Mouse (Mus musculus) duodenum, adult 2 months (tissue): Measurements from ENCODE around the gene Gm11213. TPM values are rescaled to one million over a fixed set of nuclear protein-coding genes. Genes with fewer than 3 reads are reported as not detected.

Experiments used
- polyA plus RNA-seq: library from polyadenylated mRNA; depleted of rRNA; stranded (reverse); fragments of >200 nt; gene quantifications from 2 replicates; pipeline ENCODE4 v1.2.3, GENCODE M21; 2012; ENCODE audit warnings: low replicate concordance; rRNA removed

Gm11213 gene
- polyA plus RNA-seq = not detected in 2 replicates

DNA sequence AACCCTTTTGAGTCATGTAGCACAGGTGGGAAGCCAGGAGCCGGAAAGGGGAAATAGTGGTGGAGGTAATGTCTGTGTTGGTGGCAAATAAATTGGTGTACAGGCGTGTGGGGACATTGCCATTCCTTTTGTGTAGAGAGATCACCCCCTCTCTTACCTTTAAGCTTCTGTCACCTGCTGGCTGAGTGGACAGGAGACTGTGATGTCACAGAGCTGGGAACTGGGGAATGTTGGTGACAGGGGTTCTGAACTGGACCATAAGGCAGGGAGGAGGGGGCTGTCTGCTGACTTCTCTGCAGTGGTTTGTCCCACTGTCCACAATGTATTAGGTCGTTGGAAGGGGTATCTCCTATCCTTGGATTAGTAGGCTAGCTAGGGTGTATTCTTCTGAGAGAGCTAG lies at the start of gene Gm11213:
Gene Gm11213, minus strand, starts transcription at position 317 of the 400 bp plus-strand sequence.

DNA sequence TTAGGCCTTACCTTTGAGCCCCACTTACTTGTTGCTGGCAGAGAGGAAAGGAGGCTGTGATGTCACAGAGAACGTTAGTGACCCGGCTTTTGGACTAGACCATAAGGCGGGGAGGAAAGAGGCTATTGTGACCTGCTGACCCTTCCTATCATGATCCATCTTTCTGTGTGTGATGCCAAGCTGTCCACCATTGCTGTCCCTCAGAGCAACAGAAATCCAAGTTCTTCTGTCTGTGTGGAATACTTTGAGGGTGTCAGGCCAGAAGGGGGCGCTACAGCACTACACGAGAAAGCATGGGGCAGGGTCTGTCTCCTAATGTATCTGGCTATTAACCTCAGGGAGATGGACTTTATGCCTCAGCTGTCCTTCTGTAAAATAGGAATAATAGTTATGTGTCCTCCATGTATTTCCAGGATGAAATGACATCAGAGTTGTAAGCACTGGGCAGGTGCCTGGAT lies 17.3 kb upstream of the Gm11213 start, which contains the start of gene Tex48:
Gene Tex48, minus strand, starts transcription at position 51 of the 458 bp plus-strand sequence.

GRCm38 (mm10) chr4:63558407-63559081 lies 46.5 kb downstream of the Gm11213 start, which contains the start of gene Tmem268:
Gene Tmem268 (plus strand): TSS chr4:63558781.

Other genes starting within 250 kb of the Gm11213 start
- gene Orm3, start 249.1 kb downstream of the Gm11213 start, polyA plus RNA-seq = not detected in 2 replicates
- gene Orm2, start 242.8 kb downstream of the Gm11213 start, polyA plus RNA-seq = not detected in 2 replicates
- 6.0 and 10.6 TPM in 2 replicates for gene Akna, start 201.9 kb downstream of the Gm11213 start, polyA plus RNA-seq
- 16.1 and 30.1 TPM in 2 replicates for gene Whrn, start 109.3 kb downstream of the Gm11213 start, polyA plus RNA-seq
- gene Atp6v1g1, start 60.5 kb downstream of the Gm11213 start, polyA plus RNA-seq = 12.3 and 12.4 TPM in 2 replicates
- gene Tmem268, start 46.5 kb downstream of the Gm11213 start, polyA plus RNA-seq = 5.7 and 7.8 TPM in 2 replicates
- not detected in 2 replicates for gene Tex48, start 17.2 kb upstream of the Gm11213 start, polyA plus RNA-seq
- not detected in 2 replicates for gene Gm11214, start 58.1 kb upstream of the Gm11213 start, polyA plus RNA-seq
- 0.05 and 0.17 TPM in 2 replicates for gene Tnfsf15, start 139.9 kb upstream of the Gm11213 start, polyA plus RNA-seq